Mouse (Mus musculus): Measurements from ENCODE around the gene Arid1a. TPM values are rescaled to one million over a fixed set of nuclear protein-coding genes. Genes with fewer than 3 reads are reported as not detected.
A peak's percentile ranks its signal among the peaks of the same experiment; 100 is the strongest.

Arid1a gene
- total RNA-seq, 2 experiments from 2014 or later = 81.2 to 83.2 TPM

- no peak for DNase-seq (ENCODE audit: low spot score in 2 of 2)
Measured at GRCm38 (mm10) chr4:133735282-133735681, 21.3 kb downstream of the Arid1a start.

GRCm38 (mm10) chr4:133730122-133730521, 26.4 kb downstream of the Arid1a start:
- no peak for DNase-seq (ENCODE audit: low spot score in 2 of 2)

- DNase-seq (ENCODE audit: low spot score in 2 of 2) = peak; percentile 77 to 90
Measured at GRCm38 (mm10) chr4:133729541-133730093, 27.0 kb downstream of the Arid1a start.

- DNase-seq (ENCODE audit: low spot score in 2 of 2) = no peak
Measured at GRCm38 (mm10) chr4:133729007-133729406, 27.6 kb downstream of the Arid1a start.

GRCm38 (mm10) chr4:133728256-133728655, 28.3 kb downstream of the Arid1a start:
- DNase-seq (ENCODE audit: low spot score in 2 of 2) = no peak

GRCm38 (mm10) chr4:133725706-133726105, 30.9 kb downstream of the Arid1a start:
- DNase-seq (ENCODE audit: low spot score in 2 of 2) = no peak

GRCm38 (mm10) chr4:133719791-133720190, 36.8 kb downstream of the Arid1a start:
- no peak for DNase-seq (ENCODE audit: low spot score in 2 of 2)

GRCm38 (mm10) chr4:133712755-133713154, 43.8 kb downstream of the Arid1a start:
- no peak for DNase-seq (ENCODE audit: low spot score in 2 of 2)

- no peak for DNase-seq (ENCODE audit: low spot score in 2 of 2)
Measured at GRCm38 (mm10) chr4:133711307-133712076, 45.1 kb downstream of the Arid1a start.

GRCm38 (mm10) chr4:133709395-133709794, 47.2 kb downstream of the Arid1a start:
- DNase-seq (ENCODE audit: low spot score in 2 of 2) = no peak

- no peak for DNase-seq (ENCODE audit: low spot score in 2 of 2)
Measured at GRCm38 (mm10) chr4:133707464-133707863, 49.1 kb downstream of the Arid1a start.

- peak; percentile 34 to 68 for DNase-seq (ENCODE audit: low spot score in 2 of 2)
Measured at GRCm38 (mm10) chr4:133706956-133707355, 49.6 kb downstream of the Arid1a start.

GRCm38 (mm10) chr4:133705062-133705461, 51.5 kb downstream of the Arid1a start:
- no peak for DNase-seq (ENCODE audit: low spot score in 2 of 2)

- DNase-seq (ENCODE audit: low spot score in 2 of 2) = peak in 1 of 2 experiments; percentile 62
Measured at GRCm38 (mm10) chr4:133700905-133701368, 55.6 kb downstream of the Arid1a start.

- DNase-seq (ENCODE audit: low spot score in 2 of 2) = no peak
Measured at GRCm38 (mm10) chr4:133695363-133695762, 61.2 kb downstream of the Arid1a start.

- peak in 1 of 2 experiments; percentile 34 for DNase-seq (ENCODE audit: low spot score in 2 of 2)
Measured at GRCm38 (mm10) chr4:133690252-133690651, 66.3 kb downstream of the Arid1a start.

GRCm38 (mm10) chr4:133688417-133689067, 68.0 kb downstream of the Arid1a start:
- DNase-seq (ENCODE audit: low spot score in 2 of 2) = peak; percentile 35 to 52

- DNase-seq (ENCODE audit: low spot score in 2 of 2) = no peak
Measured at GRCm38 (mm10) chr4:133687126-133687525, 69.4 kb downstream of the Arid1a start.

GRCm38 (mm10) chr4:133686512-133686911, 70.1 kb downstream of the Arid1a start:
- DNase-seq (ENCODE audit: low spot score in 2 of 2) = no peak

GRCm38 (mm10) chr4:133680206-133680786, 76.3 kb downstream of the Arid1a start:
- DNase-seq (ENCODE audit: low spot score in 2 of 2) = no peak

GRCm38 (mm10) chr4:133679629-133680028, 76.9 kb downstream of the Arid1a start:
- DNase-seq (ENCODE audit: low spot score in 2 of 2) = no peak

GRCm38 (mm10) chr4:133677266-133677665, 79.3 kb downstream of the Arid1a start:
- no peak for DNase-seq (ENCODE audit: low spot score in 2 of 2)

Measured in layer of hippocampus, adult 18-20 months (tissue).